Mouse (Mus musculus): ENCODE data around the gene Ace3. TPM values are rescaled to one million over a fixed set of nuclear protein-coding genes. Genes with fewer than 3 reads are reported as not detected.

Ace3 gene
- polyA plus RNA-seq (2015; fragmentation: Nextera tagmentation; extraction: Ambion mirVana): not detected in 2 replicates

- no peaks in the 10 kb centered on the region for H3K9me3 ChIP-seq
- H3K9ac ChIP-seq: no peak within 1 kb of the TSS
- no peak within 1 kb of the TSS for H3K27ac ChIP-seq
- ATAC-seq (ENCODE audit: insufficient number of reproducible peaks, low FRiP score, low TSS enrichment, low read depth): no peak
- no peak within 1 kb of the TSS for H3K4me2 ChIP-seq
- H3K4me3 ChIP-seq: no peak within 1 kb of the TSS
- no peaks in the 10 kb centered on the region for H3K4me1 ChIP-seq
- 95% methylated on average over 3 of the region's 3 CpGs for WGBS
- no peaks in the 10 kb centered on the region; the same call in 1 of the 2 replicates for H3K27me3 ChIP-seq
- H3K36me3 ChIP-seq: no peaks in the 10 kb centered on the region
These were observed at the start of gene Ace3 for GRCm38 (mm10) chr11:105994375-105994774. TSS of gene Ace3 (plus strand) at chr11:105994675.

GRCm38 (mm10) chr11:105944770-105945672, 49.5 kb upstream of the Ace3 start:
- Histone ChIP-seq H3K4me2 (peak overlapping the region; percentile 98), H3K4me1 (peaks cover 25% of the 10 kb centered on the region), H3K27ac (peak overlapping the region; percentile 65; the same call in 1 of the 2 replicates), H3K9ac (no peak overlapping the region), H3K4me3 (peak overlapping the region; percentile 60), H3K9me3 (no peaks in the 10 kb centered on the region), H3K36me3 (no peaks in the 10 kb centered on the region), H3K27me3 (no peaks in the 10 kb centered on the region; the same call in 1 of the 2 replicates)
- 65% methylated on average over 16 of the region's 16 CpGs for WGBS
- ATAC-seq (ENCODE audit: insufficient number of reproducible peaks, low FRiP score, low TSS enrichment, low read depth): no peak

GRCm38 (mm10) chr11:105946694-105947154, 47.8 kb upstream of the Ace3 start:
- H3K4me3 ChIP-seq: no peak overlapping the region
- 40% methylated on average over 11 of the region's 11 CpGs for WGBS
- H3K27ac ChIP-seq: peak overlapping the region; percentile 63
- H3K9ac ChIP-seq: no peak overlapping the region
- H3K4me2 ChIP-seq: no peak overlapping the region
- H3K27me3 ChIP-seq: no peaks in the 10 kb centered on the region; the same call in 1 of the 2 replicates
- peaks cover 29% of the 10 kb centered on the region for H3K4me1 ChIP-seq
- no peak for ATAC-seq (ENCODE audit: insufficient number of reproducible peaks, low FRiP score, low TSS enrichment, low read depth)
- no peaks in the 10 kb centered on the region for H3K36me3 ChIP-seq
- H3K9me3 ChIP-seq: no peaks in the 10 kb centered on the region

GRCm38 (mm10) chr11:105948255-105948654, 46.2 kb upstream of the Ace3 start:
- H3K4me2 ChIP-seq: no peak overlapping the region
- no peaks in the 10 kb centered on the region for H3K36me3 ChIP-seq
- no peaks in the 10 kb centered on the region for H3K27me3 ChIP-seq
- no peak for ATAC-seq (ENCODE audit: insufficient number of reproducible peaks, low FRiP score, low TSS enrichment, low read depth)
- H3K9ac ChIP-seq: no peak overlapping the region
- WGBS: 57% methylated on average over 2 of the region's 2 CpGs
- peak overlapping the region; percentile 38; the same call in 1 of the 2 replicates for H3K27ac ChIP-seq
- no peaks in the 10 kb centered on the region for H3K9me3 ChIP-seq
- H3K4me1 ChIP-seq: peaks cover 31% of the 10 kb centered on the region
- no peak overlapping the region for H3K4me3 ChIP-seq

- no peaks in the 10 kb centered on the region for H3K9me3 ChIP-seq
- 50% methylated on average over 4 of the region's 4 CpGs for WGBS
- ATAC-seq (ENCODE audit: insufficient number of reproducible peaks, low FRiP score, low TSS enrichment, low read depth): no peak
- H3K4me3 ChIP-seq: no peak overlapping the region
- H3K9ac ChIP-seq: no peak overlapping the region
- peaks cover 16% of the 10 kb centered on the region; the same call in 1 of the 2 replicates for H3K4me1 ChIP-seq
- H3K4me2 ChIP-seq: no peak overlapping the region
- no peaks in the 10 kb centered on the region for H3K36me3 ChIP-seq
- H3K27ac ChIP-seq: no peak overlapping the region
- H3K27me3 ChIP-seq: no peaks in the 10 kb centered on the region
These were observed 44.0 kb upstream of the Ace3 start for GRCm38 (mm10) chr11:105950519-105950918.

- WGBS: 45% methylated on average over 3 of the region's 3 CpGs
- H3K36me3 ChIP-seq: no peaks in the 10 kb centered on the region
- H3K4me1 ChIP-seq: peaks cover 16% of the 10 kb centered on the region; the same call in 1 of the 2 replicates
- H3K27me3 ChIP-seq: no peaks in the 10 kb centered on the region
- no peak overlapping the region for H3K27ac ChIP-seq
- no peak overlapping the region for H3K4me2 ChIP-seq
- no peaks in the 10 kb centered on the region for H3K9me3 ChIP-seq
- no peak overlapping the region for H3K9ac ChIP-seq
- ATAC-seq (ENCODE audit: insufficient number of reproducible peaks, low FRiP score, low TSS enrichment, low read depth): peak; percentile 18; the same call in 1 of the 2 replicates
- H3K4me3 ChIP-seq: no peak overlapping the region
These were observed 42.9 kb upstream of the Ace3 start for GRCm38 (mm10) chr11:105951601-105952044.

- Histone ChIP-seq H3K9me3 (no peaks in the 10 kb centered on the region), H3K4me1 (peaks cover 16% of the 10 kb centered on the region; the same call in 1 of the 2 replicates), H3K36me3 (no peaks in the 10 kb centered on the region), H3K9ac (no peak overlapping the region), H3K4me3 (no peak overlapping the region), H3K27ac (no peak overlapping the region), H3K27me3 (no peaks in the 10 kb centered on the region), H3K4me2 (no peak overlapping the region)
- peak; percentile 21; the same call in 1 of the 2 replicates for ATAC-seq (ENCODE audit: insufficient number of reproducible peaks, low FRiP score, low TSS enrichment, low read depth)
- WGBS: 87% methylated on average over 9 of the region's 9 CpGs
These were observed 42.4 kb upstream of the Ace3 start for GRCm38 (mm10) chr11:105952111-105952510.

- Histone ChIP-seq H3K9ac (no peak within 1 kb of the TSS), H3K4me3 (no peak within 1 kb of the TSS), H3K4me2 (no peak within 1 kb of the TSS), H3K27ac (no peak within 1 kb of the TSS), H3K27me3 (no peaks in the 10 kb centered on the region), H3K9me3 (no peaks in the 10 kb centered on the region), H3K4me1 (peaks cover 16% of the 10 kb centered on the region; the same call in 1 of the 2 replicates), H3K36me3 (no peaks in the 10 kb centered on the region)
- 63% methylated on average over 12 of the region's 12 CpGs for WGBS
- no peak for ATAC-seq (ENCODE audit: insufficient number of reproducible peaks, low FRiP score, low TSS enrichment, low read depth)
These were observed 41.5 kb upstream of the Ace3 start, which contains the start of gene Cyb561 for GRCm38 (mm10) chr11:105952911-105953386. TSS of gene Cyb561 (minus strand) at chr11:105953336.

- ATAC-seq (ENCODE audit: insufficient number of reproducible peaks, low FRiP score, low TSS enrichment, low read depth): no peak
- Histone ChIP-seq H3K27me3 (no peaks in the 10 kb centered on the region), H3K9ac (no peak overlapping the region), H3K4me1 (peaks cover 14% of the 10 kb centered on the region; the same call in 1 of the 2 replicates), H3K27ac (no peak overlapping the region), H3K4me2 (no peak overlapping the region), H3K36me3 (no peaks in the 10 kb centered on the region), H3K4me3 (no peak overlapping the region), H3K9me3 (no peaks in the 10 kb centered on the region)
- WGBS: 53% methylated on average over 6 of the region's 6 CpGs
These were observed 41.1 kb upstream of the Ace3 start for GRCm38 (mm10) chr11:105953402-105953801.

GRCm38 (mm10) chr11:105955815-105956430, 38.6 kb upstream of the Ace3 start:
- no peaks in the 10 kb centered on the region for H3K27me3 ChIP-seq
- no peak overlapping the region for H3K4me3 ChIP-seq
- no peak overlapping the region for H3K27ac ChIP-seq
- 87% methylated on average over 28 of the region's 28 CpGs for whole genome bisulfite sequencing
- H3K9ac ChIP-seq: no peak overlapping the region
- no peak for ATAC-seq (ENCODE audit: insufficient number of reproducible peaks, low FRiP score, low TSS enrichment, low read depth)
- H3K36me3 ChIP-seq: no peaks in the 10 kb centered on the region
- H3K9me3 ChIP-seq: no peaks in the 10 kb centered on the region
- H3K4me2 ChIP-seq: no peak overlapping the region
- peaks cover 9% of the 10 kb centered on the region; the same call in 1 of the 2 replicates for H3K4me1 ChIP-seq

GRCm38 (mm10) chr11:105957501-105957900, 37.0 kb upstream of the Ace3 start:
- H3K27ac ChIP-seq: no peak overlapping the region
- H3K27me3 ChIP-seq: no peaks in the 10 kb centered on the region
- H3K36me3 ChIP-seq: no peaks in the 10 kb centered on the region
- H3K4me3 ChIP-seq: no peak overlapping the region
- no peak overlapping the region for H3K4me2 ChIP-seq
- no peak overlapping the region for H3K9ac ChIP-seq
- 63% methylated on average over 6 of the region's 6 CpGs for WGBS
- no peak for ATAC-seq (ENCODE audit: insufficient number of reproducible peaks, low FRiP score, low TSS enrichment, low read depth)
- H3K9me3 ChIP-seq: no peaks in the 10 kb centered on the region
- peaks cover 9% of the 10 kb centered on the region; the same call in 1 of the 2 replicates for H3K4me1 ChIP-seq

Data from limb, embryonic 15.5 days (tissue).